Mouse (Mus musculus): Measurements from ENCODE around the gene Kbtbd6.

GRCm38 (mm10) chr14:79420083-79420685 is 31.5 kb upstream of the Kbtbd6 start:
- TF ChIP-seq POLR2A (IDR thresholded peaks at IDR 0.05; ENCODE audit: low read depth, low read length) (no peak), CTCF (IDR thresholded peaks at IDR 0.05; ENCODE audit: borderline replicate concordance, insufficient read depth, low read length) (no peak)

Data from embryonic fibroblast, embryonic 13.5 days (primary cell).